Mouse (Mus musculus): ENCODE results near the gene Cacna1d. TPM values are rescaled to one million over a fixed set of nuclear protein-coding genes. Genes with fewer than 3 reads are reported as not detected.

Gene Cacna1d
- polyA plus RNA-seq, 1 experiment from 2014 or later, result 4.2 TPM

DNA sequence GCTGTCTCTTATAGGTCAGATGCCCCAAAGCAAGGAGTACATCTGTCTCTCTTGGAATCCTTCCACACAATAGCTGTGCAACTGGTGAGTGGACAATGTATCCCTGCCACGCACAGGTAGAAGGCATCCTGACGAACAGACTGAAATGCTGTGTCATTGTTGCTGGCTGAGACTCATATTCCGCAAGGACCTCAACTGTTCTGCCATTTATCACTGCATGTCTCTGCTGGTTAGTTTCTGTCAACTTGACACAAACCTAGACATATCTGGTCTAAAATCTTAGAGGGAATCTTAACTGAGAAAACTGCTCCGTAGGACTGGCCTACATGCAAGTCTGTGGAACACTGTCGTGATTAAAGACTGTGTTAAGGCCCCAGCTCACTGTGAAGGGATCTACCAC is 246.5 kb downstream of the Cacna1d start:
- Histone ChIP-seq H3K9me3 (replicated peaks) (no peaks in the 10 kb centered on the region), H3K4me2 (replicated peaks) (no peak overlapping the region), H3K4me1 (0 out of 2 replicates have a peak, but pooled peaks cover 3% of the 10 kb centered on the region), H3K27me3 (no peaks in the 10 kb centered on the region), H3K36me3 (no peaks in the 10 kb centered on the region), H3K4me3 (replicated peaks) (no peak overlapping the region), H3K9ac (no peak overlapping the region), H3K27ac (replicated peaks) (no peak overlapping the region)
- ATAC-seq (ENCODE audit: insufficient number of reproducible peaks, low FRiP score, low TSS enrichment, low read depth), result no peak
- WGBS, result 71% methylated on average over 5 of the region's 5 CpGs

DNA sequence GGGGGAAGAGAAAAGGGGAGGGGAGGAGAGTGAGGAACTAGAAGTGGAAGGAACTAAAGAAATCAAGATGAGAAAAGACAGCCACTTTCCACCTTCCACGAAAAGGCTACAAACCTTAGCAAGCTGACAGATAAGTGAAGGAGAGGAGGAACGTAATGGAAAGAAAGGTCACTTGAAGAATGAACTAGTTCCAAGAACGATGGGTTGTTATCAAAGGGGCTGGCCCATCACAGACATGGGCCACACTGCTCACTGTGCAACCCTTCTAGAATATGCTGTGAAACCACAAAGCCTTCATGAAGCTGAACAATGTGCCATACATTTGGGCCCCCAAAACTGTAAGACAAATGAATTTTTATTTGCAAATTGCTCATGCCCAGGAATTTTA is 248.4 kb downstream of the Cacna1d start:
- H3K9me3 ChIP-seq (replicated peaks), result no peaks in the 10 kb centered on the region
- ATAC-seq (ENCODE audit: insufficient number of reproducible peaks, low FRiP score, low TSS enrichment, low read depth), result no peak
- 76% methylated on average over 3 of the region's 3 CpGs for WGBS

DNA sequence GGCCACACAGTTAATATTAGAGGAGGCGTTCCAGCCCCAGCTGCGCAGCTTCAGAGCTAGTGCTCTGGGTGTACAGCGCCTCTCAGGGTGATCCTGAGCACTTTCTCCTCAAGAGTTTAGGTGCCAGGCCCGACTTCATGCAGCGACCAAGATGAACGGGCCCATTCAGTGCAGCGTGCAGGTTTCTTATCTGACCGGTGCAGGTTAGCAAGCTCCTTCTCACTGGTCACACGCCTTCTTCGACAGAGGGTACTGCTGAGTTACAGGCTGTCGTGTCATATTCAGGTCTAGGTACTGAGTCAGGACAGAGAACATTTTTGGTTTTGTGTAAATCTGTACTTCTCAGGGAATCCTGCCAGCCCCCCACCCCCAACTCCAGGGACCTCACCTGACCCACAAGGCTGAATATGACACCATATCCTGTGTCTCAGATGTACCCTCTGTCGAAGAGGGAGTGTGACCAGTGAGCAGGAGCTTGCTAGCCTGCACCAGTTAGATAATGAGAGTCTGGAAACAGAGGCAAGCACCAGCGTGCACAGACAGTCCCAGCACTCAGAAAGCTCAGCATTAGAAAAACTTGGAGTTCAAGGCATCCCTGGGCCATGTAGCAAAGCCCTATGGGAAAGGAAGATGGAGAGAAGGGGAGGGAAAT is 249.0 kb downstream of the Cacna1d start:
- no peak overlapping the region for H3K4me2 ChIP-seq (replicated peaks)

More for the DNA sequence above, 248.4 kb downstream of the Cacna1d start:
- no peaks in the 10 kb centered on the region for H3K4me1 ChIP-seq
- H3K36me3 ChIP-seq, result no peaks in the 10 kb centered on the region
- no peak overlapping the region for H3K4me3 ChIP-seq (replicated peaks)
- H3K27me3 ChIP-seq, result no peaks in the 10 kb centered on the region
- H3K27ac ChIP-seq (replicated peaks), result no peak overlapping the region
- no peak overlapping the region for H3K4me2 ChIP-seq (replicated peaks)
- H3K9ac ChIP-seq, result no peak overlapping the region

DNA sequence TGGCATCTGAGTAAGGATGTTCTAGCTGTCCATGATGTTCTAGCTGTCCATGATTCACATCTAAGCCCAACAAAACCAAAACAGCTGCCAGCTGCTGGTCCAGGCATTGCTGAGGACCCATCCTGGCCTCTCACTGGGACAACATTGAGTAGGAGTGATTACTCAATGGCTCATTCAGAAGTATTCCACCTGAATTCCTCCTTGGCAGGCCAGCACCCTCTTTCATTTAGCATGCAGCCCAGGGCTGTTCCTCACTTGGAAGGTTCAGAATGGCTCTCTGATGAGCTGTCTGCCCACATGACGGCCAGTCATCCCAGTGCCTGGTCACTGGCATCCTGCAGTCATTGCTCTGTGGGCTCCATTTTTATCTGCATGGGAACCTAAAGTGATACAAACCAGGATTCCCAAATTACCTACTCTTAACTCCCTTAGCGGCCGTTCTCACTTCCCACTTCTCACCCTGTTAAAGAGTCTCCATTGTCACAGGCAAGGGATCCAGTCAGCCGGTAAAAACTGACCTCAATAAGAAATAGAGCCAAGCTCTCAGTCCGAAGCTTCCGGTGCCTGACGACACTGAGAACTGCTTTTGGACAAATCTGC is 250.2 kb downstream of the Cacna1d start:
- Histone ChIP-seq H3K36me3 (no peaks in the 10 kb centered on the region), H3K27me3 (no peaks in the 10 kb centered on the region), H3K9me3 (replicated peaks) (no peaks in the 10 kb centered on the region), H3K4me1 (no peaks in the 10 kb centered on the region), H3K27ac (replicated peaks) (no peak overlapping the region), H3K4me2 (replicated peaks) (no peak overlapping the region), H3K4me3 (replicated peaks) (no peak overlapping the region), H3K9ac (no peak overlapping the region)
- WGBS, result 86% methylated on average over 7 of the region's 7 CpGs
- no peak for ATAC-seq (ENCODE audit: insufficient number of reproducible peaks, low FRiP score, low TSS enrichment, low read depth)

More for the DNA sequence above, 249.0 kb downstream of the Cacna1d start:
- Histone ChIP-seq H3K36me3 (no peaks in the 10 kb centered on the region), H3K27me3 (no peaks in the 10 kb centered on the region), H3K4me1 (no peaks in the 10 kb centered on the region), H3K9ac (no peak overlapping the region), H3K9me3 (replicated peaks) (no peaks in the 10 kb centered on the region), H3K4me3 (replicated peaks) (no peak overlapping the region), H3K27ac (replicated peaks) (no peak overlapping the region)
- ATAC-seq (ENCODE audit: insufficient number of reproducible peaks, low FRiP score, low TSS enrichment, low read depth), result no peak
- WGBS, result 83% methylated on average over 13 of the region's 13 CpGs

DNA sequence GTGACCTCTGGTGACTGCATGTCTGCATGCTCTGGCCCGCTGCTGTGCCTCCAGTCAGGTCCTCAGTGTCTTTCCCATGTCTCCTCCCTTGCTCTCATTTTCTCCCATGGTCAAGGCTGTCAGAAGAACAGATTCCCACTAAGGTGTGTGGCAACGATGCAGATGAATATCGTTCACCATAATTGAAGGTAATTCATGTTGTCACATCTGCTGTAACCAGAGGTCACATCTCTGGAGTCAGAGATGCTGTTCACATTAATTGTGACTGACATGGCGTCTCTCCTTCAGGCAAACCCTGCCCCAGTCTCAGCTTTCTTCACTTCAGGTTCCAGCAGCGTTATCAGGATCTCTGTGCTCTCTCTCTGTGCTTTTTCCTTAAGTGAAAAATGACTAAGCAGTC is 252.4 kb downstream of the Cacna1d start:
- Histone ChIP-seq H3K27ac (replicated peaks) (no peak overlapping the region), H3K27me3 (no peaks in the 10 kb centered on the region), H3K9me3 (replicated peaks) (no peaks in the 10 kb centered on the region), H3K9ac (no peak overlapping the region), H3K36me3 (no peaks in the 10 kb centered on the region), H3K4me1 (no peaks in the 10 kb centered on the region), H3K4me2 (replicated peaks) (no peak overlapping the region), H3K4me3 (replicated peaks) (no peak overlapping the region)
- WGBS, result 65% methylated on average over 5 of the region's 5 CpGs
- ATAC-seq (ENCODE audit: insufficient number of reproducible peaks, low FRiP score, low TSS enrichment, low read depth), result no peak

DNA sequence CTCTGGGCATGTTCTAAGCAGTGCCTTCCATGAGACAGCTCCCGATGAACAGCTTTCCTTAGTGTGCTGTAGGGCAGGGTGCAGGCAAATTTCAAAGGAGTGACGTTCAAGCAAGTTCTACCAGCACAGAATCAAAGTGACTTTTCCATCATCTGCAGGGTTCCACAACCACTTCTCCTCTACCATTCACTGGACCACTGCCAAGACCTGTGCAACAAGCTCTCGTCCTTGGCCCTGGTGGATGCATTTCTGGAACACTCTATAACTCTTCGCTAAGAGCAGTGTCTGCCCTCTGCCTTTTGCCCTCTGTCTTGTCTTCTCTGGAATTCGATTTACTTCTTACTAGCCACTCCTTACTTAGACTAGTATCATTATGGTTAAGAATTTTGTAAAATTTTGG is 266.1 kb downstream of the Cacna1d start:
- Histone ChIP-seq H3K9ac (no peak overlapping the region), H3K4me3 (replicated peaks) (no peak overlapping the region), H3K4me2 (replicated peaks) (no peak overlapping the region), H3K27ac (replicated peaks) (no peak overlapping the region), H3K36me3 (no peaks in the 10 kb centered on the region), H3K9me3 (replicated peaks) (no peaks in the 10 kb centered on the region), H3K4me1 (peaks cover 3% of the 10 kb centered on the region; the same call in 1 of the 2 replicates), H3K27me3 (no peaks in the 10 kb centered on the region)
- WGBS, result 81% methylated on average over 5 of the region's 5 CpGs
- ATAC-seq (ENCODE audit: insufficient number of reproducible peaks, low FRiP score, low TSS enrichment, low read depth), result no peak

DNA sequence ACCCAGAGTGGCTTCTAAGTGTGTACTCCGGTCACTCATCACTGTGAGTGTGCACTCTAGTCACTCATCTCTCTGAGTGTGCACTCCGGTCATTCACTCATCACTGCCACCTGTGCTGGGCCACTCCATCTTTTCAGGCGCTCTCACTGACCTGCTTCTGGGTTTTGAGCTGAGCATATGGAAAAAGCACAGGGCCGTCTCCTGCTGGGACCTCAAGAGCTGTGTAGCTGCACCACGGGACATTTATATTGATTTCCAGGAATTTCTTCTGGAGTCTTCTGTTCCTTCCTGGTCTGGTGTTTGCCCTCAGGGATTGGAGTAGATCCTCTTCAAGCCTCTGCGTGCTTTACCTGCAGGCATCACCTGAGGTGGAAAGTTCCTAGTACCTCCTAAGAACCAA is 269.2 kb downstream of the Cacna1d start:
- Histone ChIP-seq H3K27me3 (no peaks in the 10 kb centered on the region), H3K36me3 (no peaks in the 10 kb centered on the region), H3K4me3 (replicated peaks) (no peak overlapping the region), H3K9ac (no peak overlapping the region), H3K4me2 (replicated peaks) (no peak overlapping the region), H3K9me3 (replicated peaks) (no peaks in the 10 kb centered on the region), H3K4me1 (peaks cover 7% of the 10 kb centered on the region; the same call in 1 of the 2 replicates), H3K27ac (replicated peaks) (no peak overlapping the region)
- 90% methylated on average over 6 of the region's 6 CpGs for WGBS
- ATAC-seq (ENCODE audit: insufficient number of reproducible peaks, low FRiP score, low TSS enrichment, low read depth), result no peak

DNA sequence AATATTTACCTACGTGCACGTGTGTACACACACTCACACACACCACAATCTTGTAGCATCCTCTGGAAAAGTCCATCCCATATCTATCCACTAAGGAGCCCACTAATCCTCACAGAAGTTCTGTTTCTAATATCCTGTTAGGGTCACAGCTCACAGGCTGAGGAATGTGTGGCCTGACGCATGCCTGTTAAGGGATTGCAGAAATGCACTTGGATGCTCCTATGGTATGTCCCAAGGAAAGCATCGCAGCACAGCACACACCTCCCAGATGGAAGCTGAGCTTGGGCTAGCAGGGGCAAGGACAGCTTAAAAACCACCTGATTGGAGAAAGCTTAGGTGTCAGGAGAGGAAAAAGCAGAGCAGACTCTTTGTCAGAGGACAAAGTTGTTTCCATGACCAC is 271.4 kb downstream of the Cacna1d start:
- Histone ChIP-seq H3K9ac (no peak overlapping the region), H3K4me3 (replicated peaks) (no peak overlapping the region), H3K4me2 (replicated peaks) (no peak overlapping the region), H3K27ac (replicated peaks) (no peak overlapping the region), H3K9me3 (replicated peaks) (no peaks in the 10 kb centered on the region), H3K36me3 (no peaks in the 10 kb centered on the region), H3K4me1 (peaks cover 7% of the 10 kb centered on the region; the same call in 1 of the 2 replicates), H3K27me3 (no peaks in the 10 kb centered on the region)
- WGBS, result 46% methylated on average over 4 of the region's 4 CpGs
- no peak for ATAC-seq (ENCODE audit: insufficient number of reproducible peaks, low FRiP score, low TSS enrichment, low read depth)

DNA sequence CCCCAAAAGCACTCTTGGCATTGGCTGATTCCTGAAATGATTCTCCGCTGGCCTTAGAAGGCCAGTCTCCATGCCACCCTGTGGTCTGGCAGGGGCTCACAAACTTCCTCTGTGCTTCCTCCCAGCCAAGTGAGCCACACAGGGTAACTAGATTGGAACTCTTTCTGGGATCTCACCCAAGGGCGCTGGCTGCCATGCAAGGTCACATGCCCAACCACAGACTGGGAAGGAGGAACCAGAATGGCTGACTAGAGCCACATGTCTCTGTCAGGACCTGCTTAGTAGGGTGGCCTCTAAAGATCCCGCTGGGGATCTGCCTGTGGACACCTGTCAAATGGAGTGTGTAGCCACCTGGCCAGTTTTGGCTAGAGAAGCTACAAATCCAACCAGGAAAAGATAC is 273.1 kb downstream of the Cacna1d start:
- Histone ChIP-seq H3K4me2 (replicated peaks) (no peak overlapping the region), H3K4me3 (replicated peaks) (no peak overlapping the region), H3K9me3 (replicated peaks) (no peaks in the 10 kb centered on the region), H3K4me1 (peaks cover 7% of the 10 kb centered on the region; the same call in 1 of the 2 replicates), H3K36me3 (no peaks in the 10 kb centered on the region), H3K27me3 (no peaks in the 10 kb centered on the region), H3K27ac (replicated peaks) (no peak overlapping the region), H3K9ac (no peak overlapping the region)
- WGBS, result 87% methylated on average over 3 of the region's 3 CpGs
- ATAC-seq (ENCODE audit: insufficient number of reproducible peaks, low FRiP score, low TSS enrichment, low read depth), result peak; percentile 57

DNA sequence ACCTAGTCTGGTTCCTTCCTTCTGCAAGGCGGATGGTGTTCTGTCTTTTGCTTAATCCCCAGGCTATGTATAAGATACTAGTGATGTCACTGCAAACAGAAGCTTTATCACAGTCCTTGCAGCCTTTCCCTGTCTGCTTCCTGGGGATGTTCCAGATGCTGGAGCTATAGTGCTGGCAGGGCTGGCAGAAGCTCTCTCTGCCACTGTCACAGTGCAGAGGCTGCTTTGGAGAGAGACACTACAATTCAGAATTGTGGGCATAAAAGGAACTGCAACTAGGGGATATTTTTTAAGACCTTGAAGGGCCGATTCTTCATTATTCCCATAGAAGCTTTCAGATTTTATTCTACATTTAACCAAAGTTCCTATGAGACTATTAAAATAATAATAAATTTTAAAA is 274.1 kb downstream of the Cacna1d start:
- WGBS, result 87% methylated on average over 2 of the region's 2 CpGs
- no peak overlapping the region for H3K4me3 ChIP-seq (replicated peaks)

DNA sequence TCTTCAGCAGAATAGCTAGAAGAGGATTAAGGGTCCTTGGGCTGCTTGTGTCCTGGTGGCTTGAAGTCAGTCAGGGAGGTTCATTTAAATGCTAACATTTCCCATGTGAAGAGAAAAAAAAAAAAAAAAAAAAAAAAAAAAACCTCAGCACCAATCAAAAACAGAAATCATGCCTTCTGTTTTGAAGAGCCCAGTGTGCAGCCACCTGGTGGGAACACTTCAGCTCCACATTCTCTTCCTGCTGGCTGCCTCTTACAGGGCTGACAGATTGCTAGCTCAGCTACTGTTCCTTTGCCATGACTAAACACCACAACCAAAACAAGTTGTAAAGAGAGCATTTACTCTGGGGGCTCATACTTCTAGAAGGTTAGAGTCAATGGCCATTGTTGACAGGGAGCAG is 283.1 kb downstream of the Cacna1d start:
- Histone ChIP-seq H3K4me2 (replicated peaks) (no peak overlapping the region), H3K4me1 (no peaks in the 10 kb centered on the region), H3K9ac (no peak overlapping the region), H3K27ac (replicated peaks) (no peak overlapping the region), H3K4me3 (replicated peaks) (no peak overlapping the region), H3K36me3 (no peaks in the 10 kb centered on the region), H3K9me3 (replicated peaks) (no peaks in the 10 kb centered on the region), H3K27me3 (no peaks in the 10 kb centered on the region)
- no peak for ATAC-seq (ENCODE audit: insufficient number of reproducible peaks, low FRiP score, low TSS enrichment, low read depth)

More for the DNA sequence above, 274.1 kb downstream of the Cacna1d start:
- Histone ChIP-seq H3K4me2 (replicated peaks) (no peak overlapping the region), H3K4me1 (peaks cover 7% of the 10 kb centered on the region; the same call in 1 of the 2 replicates), H3K9ac (no peak overlapping the region), H3K9me3 (replicated peaks) (no peaks in the 10 kb centered on the region), H3K27me3 (no peaks in the 10 kb centered on the region), H3K36me3 (no peaks in the 10 kb centered on the region), H3K27ac (replicated peaks) (no peak overlapping the region)
- no peak for ATAC-seq (ENCODE audit: insufficient number of reproducible peaks, low FRiP score, low TSS enrichment, low read depth)

DNA sequence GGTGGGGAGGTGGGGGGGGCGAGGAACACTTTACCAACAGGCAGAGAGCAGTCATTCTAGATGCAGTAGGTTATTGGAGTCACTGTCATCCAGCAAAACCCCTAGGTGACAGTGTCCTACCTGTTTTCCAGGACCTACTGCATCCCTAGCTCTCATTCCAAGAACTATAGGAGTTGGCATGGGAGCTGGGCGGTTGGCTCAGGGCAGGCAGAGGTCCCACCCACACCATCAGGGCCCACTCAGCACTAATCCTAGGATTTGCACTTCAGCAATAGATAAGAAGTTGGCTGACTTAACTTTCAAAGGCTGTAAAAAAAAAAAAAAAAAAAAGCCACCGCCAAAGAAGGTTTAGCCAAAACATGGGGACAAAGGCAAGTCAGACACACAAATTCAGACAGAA is 285.4 kb downstream of the Cacna1d start:
- H3K9ac ChIP-seq, result no peak overlapping the region
- no peak for ATAC-seq (ENCODE audit: insufficient number of reproducible peaks, low FRiP score, low TSS enrichment, low read depth)
- H3K4me1 ChIP-seq, result no peaks in the 10 kb centered on the region
- no peaks in the 10 kb centered on the region for H3K27me3 ChIP-seq
- H3K36me3 ChIP-seq, result no peaks in the 10 kb centered on the region
- H3K9me3 ChIP-seq (replicated peaks), result no peaks in the 10 kb centered on the region
- 38% methylated on average over 3 of the region's 3 CpGs for WGBS
- H3K4me2 ChIP-seq (replicated peaks), result no peak overlapping the region
- H3K27ac ChIP-seq (replicated peaks), result no peak overlapping the region
- no peak overlapping the region for H3K4me3 ChIP-seq (replicated peaks)
